Mouse (Mus musculus): Measurements from ENCODE around the gene Mipol1.
A peak's percentile ranks its signal among the peaks of the same experiment; 100 is the strongest.

Gene Mipol1

DNA sequence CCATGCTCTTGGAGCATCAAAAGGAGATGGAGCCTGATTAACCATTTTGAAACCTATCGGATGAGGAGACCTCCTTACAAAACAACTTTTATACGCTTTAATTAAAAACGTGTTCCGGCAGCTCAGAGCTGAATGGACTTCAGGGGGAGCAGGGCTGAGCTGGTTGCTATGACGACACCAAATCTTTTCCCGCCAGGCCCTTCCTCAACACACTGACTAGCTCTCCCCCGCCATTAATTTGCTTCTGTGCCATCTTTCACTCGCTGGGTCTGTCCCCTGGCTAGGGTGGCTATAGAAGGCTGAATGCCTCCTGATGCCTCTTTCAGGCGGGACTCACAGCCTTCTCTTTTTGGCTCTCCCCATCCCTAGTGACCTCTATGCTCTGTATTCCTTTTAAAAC lies 300.2 kb downstream of the Mipol1 start:
- DNase-seq = no peak

DNA sequence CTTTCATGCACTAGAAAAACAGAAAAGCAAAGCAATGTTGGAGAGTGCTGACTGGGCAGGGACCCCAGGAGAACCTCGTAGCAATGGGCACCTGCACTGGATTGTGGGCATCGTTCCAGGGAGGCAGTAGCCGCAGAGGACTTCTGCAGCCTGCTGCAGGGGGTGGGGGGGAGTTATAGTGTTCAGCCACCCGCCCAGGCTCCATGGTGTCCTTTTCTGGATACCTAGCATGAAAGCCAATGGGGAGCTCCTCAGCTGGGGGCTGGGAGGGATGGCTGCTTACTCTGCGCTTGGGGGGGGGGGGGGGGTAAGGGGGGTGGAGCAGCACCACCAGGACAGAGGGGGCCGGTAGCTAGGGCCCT lies 304.3 kb downstream of the Mipol1 start:
- peak; percentile 25 to 52 for DNase-seq

DNA sequence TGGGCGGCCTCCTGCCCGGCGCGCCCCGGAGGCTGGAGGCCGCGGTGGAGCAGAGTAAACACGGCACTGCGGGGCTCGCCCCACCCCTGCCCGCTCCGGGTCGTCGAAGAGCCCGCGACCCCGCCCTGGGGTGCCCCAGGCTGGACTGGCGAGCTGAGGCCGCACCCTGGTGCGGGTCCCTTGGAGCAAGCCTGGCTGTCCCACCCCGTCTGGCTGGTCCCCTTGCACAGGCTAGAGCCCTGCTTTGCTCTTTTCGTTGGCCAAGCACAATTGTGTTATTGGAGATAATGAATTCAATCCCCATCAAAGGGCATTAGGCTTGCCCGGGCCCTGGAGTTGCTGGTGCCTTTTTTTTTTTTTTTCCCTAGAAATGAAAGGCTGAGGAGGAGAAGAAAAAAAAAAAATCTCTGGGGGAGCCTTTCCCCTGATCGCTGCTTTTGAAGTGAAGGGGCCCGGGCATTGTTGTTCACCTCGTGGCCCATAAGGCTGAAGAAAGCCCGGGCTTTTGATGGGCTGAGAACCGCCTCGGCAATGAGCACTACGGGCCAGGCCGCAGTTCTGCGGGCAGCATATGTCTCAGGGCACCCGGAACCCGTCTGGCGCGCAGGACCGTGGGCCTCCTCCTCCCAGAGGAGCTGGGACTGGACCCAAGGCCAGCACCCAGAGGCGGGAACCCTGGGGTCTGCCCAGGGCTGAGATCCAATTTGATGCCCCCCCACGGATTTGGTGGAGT lies 304.8 kb downstream of the Mipol1 start:
- DNase-seq = peak; percentile 36 to 68

DNA sequence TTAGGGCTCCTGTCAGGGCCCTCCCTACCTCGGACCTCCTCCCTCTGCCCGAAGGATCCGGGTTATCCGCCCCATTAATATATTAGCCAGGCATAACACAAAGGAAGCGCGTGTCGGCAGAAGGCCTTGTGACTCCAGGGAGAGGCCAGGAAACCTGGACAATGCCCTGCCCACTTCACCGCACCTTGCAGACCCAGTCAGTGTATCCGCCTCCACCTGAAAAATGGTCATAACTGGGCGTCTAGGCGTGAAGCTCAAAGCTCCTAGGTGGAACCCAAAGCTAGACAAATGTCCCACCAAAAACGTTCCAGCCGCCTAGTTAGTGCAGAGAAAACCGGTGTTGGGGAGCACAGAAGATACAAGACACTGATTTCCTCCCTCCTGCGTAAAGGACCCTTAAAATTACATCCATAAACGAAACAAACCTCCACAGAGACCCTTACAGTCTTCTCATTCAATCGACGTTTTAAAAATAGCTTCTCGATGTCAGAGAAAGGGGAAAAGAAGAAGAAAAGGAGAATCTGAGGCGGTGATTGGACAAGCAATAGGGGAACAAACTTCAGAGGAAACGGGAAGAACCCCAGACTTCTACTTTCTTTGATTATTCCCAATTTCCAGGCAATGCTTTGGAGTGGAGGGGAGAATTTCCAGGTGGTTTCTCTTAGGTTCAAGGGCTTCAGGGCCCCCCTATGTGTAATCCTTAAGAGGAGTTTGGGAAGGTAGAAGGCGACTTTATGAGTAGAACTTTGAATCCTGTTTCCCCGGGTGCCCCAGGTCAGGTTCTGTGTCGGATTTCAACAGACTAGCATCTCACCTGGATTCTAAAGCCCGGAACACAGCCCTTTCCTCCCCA lies 306.1 kb downstream of the Mipol1 start:
- DNase-seq = peak; percentile 54 to 65

DNA sequence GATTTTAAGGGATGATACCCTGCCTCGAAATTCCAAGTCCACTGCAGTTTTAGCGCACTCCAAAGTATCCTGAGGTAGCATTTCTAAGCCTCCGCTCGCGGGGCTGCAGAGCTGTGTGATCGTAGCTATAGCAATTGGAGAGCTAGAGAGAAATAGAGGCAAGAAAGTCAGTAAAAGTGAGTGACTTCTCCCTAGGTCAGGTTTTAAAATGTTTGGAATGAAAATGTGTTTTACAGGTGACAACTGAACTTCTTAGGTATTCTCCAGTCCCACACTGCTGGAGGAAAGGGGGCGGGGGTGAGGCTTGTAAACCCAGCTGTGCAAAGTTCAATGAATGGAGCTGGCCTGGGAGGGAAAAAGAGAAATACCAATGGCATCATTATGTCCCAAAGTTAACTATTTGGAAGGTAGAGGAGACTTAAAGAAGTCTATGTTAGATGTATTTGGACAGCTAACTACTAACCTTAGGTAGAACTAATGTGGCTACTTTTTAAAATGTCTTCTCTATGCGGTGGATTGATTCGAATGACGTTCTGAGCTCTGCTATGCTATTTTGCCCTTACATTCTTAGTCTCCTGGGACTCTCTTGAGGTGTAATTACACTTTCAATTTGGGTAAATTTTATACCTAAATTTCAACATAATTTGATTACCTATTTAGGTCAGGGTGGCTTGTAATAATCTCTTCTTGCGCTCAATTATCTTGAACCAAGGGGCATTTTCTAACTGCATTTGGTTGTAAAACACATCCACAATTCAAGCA lies 306.9 kb downstream of the Mipol1 start:
- no peak for DNase-seq

DNA sequence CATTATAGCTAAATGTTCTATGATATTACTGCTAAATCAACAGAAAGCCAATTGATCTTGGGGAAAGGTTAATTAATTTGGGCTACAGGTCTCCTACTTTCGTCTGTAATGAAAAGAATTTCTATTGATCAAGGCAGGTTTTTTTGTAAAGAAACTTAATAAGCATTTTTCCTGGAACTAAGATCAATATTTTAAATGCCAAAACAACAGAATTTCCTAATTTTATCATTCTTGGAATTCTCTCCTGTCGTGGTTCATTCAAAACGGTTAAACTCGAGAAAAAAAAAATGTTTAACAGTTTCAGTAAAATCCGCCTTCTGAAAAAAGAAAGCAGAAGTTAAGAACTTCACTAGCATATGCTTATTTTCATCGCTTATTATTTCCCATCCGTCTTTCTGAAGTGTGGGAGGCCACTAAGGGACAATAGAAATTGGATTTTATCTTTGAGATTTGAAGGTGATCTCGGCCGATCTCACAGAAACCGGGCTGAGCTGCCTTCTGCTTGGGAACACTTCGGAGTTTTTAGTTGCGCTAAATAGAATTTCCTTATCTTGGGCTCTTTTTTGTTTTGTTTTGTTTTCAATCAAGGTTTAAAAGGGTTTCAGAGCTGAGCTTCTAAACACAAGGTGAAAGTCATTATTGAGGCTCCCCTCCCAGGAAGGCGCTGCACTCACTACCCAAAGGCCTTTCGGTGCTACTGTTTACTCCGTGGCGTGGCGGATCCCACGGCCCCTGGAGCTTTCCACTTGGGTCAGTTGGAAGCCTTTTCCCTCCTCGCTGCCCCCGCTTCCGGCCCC lies 307.8 kb downstream of the Mipol1 start:
- peak; percentile 42 to 44 for DNase-seq

DNA sequence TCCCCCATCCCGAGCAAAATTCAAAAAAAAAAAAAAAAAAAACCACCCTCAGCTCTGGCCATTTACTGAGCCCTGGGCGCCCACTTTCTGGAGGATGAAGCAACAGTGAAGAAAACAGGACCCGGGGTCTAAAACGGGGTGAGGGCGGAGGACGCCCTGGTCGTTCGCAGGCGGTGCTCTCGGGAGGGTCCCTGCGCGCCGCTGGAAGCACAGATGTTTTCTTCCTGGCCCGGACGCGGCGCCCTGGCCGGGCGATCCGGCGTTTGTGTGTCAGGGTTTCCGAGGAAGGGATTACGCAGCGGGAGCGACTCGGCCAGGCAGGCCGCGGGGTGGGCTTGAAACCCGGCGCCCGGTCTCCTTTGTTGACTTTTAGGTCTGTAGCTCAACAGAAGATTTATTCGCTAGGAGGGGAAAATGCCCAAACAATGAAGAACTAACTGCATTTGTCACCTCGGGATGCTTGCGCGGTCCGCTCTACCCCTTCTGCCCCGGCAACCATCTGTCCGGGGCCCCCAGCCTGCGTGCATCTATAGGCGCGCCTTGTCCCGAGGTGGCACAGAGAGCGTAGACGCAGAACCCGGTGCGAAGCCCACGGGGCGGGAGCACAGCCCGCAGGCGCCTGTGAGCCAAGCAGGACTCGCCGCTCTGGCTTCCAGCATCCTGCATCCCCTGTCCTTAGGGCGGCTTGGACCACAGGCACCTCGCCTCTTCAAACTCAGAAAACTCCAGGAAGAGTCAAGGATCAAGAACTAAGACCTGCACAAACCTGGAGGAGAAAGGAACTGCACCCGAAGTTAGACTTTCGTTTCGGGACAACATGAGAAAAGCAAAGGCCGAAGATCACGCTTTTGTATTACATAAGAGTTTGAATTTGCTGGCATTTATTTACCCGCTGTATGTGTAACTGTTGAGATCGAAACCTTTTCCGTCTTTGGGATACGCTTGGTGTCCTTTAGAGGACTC lies 308.6 kb downstream of the Mipol1 start:
- DNase-seq = peak; percentile 57 to 60

DNA sequence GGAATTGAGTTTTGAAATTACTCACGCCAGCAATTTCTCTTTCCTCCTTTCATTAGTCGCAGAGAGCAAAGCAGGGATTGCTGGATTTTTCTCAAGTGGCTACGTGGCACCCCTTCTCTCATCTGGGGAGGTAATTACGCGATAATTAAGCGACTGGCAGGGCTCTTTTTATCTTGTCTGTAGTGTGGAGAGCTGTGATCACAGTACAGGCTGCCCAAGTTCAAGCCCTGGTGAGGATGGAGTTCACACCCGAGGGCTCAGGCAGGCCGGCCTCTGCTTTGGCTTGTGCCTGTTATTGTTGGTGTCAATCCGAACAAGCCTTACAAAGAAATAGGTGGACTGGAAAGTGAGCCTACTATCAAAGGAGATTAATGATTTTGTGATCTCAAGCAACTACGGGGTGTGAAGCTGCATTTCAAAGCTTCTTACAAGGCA lies 309.3 kb downstream of the Mipol1 start:
- peak in 1 of 2 experiments; percentile 50 for DNase-seq

DNA sequence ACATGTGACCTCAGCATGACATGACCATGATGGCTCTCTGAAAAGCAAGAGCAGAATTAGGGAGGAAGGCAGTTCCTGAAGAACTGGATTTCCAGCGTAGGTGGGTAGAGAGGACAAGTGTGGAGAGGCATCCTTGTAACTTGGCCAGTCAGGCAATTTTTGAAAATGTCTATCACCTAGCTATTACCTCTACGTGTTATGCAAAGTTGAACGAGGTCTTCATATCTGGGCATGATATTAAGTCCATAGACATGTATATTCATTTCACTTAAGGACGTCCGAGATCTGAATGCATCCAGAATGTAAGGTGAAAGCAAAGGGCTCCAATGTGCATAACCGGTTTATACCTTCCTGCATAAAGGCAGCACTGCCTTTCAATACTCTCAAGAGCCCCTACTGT lies 310.9 kb downstream of the Mipol1 start:
- DNase-seq = peak in 1 of 2 experiments; percentile 33

DNA sequence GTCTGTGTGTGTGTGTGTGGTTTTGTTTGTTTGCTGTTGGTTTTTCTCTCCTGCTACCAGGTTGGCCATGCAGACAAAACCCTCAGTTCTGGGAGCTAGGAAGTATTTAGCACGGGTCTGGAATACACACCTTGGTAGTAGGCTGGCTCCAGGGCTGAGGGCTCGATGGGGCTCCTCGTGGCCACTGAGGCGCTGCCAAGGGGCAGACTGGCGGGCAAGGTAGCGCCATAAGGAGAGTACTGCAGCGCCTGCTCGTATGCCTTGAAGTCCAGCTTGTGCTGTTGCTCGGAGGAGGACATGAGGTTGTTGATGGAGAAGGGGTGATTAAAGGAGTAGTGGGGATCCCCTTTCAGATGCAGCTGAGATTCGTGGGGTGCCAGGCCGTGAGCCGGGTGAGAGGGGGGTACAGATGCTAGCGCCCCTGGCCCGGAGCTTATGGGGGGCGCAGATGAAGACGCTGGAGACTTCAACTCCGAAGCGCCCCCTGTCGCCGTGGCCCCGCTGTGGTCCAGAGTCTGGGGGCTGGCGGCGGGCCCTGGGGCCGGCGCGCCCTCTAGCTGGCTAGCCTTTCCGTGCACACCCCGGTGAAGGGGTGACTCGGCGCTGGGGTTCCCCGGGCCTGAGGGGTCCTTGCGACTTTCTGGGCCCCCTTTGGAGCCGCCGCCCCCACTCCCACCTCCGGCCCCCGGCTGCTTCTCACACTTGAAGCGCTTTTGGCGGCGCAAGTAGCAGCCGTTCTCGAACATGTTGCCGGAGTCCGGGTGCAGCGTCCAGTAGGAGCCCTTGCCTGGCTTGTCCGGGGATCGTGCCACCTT lies 311.9 kb downstream of the Mipol1 start:
- peak; percentile 65 to 68 for DNase-seq

DNA sequence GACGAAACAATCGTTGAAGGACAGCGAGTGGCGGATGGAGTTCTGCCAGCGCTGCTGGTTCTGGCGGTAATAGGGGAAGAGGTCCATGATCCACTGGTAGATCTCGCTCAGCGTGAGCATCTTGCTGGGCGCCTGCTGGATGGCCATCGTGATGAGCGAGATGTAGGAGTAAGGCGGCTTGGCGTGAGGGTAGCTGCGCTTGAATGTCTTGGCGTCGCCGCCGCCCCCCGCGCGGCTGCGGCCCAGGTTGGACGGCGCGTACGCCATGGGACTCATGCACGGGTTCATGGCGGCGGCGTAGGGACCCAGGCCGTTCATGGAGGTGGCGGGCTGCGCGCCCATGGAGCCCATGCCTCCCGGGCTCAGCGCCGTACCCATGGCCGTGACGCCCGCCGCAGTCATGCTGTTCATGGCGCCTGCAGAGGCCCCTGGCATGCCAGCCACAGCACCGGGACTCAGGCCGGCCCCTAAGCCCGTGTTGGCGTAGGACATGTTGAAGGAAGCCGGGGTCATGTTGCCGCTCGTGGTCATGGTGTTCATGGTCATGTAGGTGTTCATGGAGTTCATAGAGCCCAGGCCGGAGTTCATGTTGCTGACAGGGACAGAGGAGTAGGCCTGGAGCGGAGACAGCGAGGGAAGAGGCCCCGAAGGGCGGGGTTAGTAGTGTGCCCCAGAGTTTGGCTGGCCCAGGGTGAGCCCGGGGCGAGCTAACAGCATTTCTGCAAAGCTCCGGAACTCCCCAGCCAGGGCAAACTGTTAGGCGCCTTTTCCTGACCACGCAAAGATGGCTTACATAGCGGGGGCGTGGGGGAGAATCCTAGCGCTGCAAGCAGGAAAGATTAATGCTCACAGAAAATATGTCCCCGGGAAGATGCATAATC lies 312.8 kb downstream of the Mipol1 start:
- peak; percentile 35 to 44 for DNase-seq

DNA sequence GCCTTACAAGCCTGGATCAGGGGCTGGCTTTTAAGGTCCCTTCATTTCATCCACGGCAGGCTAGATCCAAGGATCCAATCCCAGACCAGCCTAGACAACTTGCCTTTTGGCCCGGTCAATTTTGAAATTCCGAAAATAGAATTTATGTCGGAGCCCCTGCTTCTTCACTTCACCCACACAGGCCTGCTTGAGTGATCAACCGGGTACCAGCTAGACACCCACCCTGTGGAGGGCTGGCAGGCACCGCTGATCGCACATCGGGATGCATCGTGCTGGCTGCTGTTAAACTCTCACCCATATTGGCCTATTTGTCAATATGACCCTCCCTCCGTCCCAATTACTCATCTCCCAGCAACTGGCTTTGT lies 313.4 kb downstream of the Mipol1 start:
- DNase-seq = peak in 1 of 2 experiments; percentile 20

DNA sequence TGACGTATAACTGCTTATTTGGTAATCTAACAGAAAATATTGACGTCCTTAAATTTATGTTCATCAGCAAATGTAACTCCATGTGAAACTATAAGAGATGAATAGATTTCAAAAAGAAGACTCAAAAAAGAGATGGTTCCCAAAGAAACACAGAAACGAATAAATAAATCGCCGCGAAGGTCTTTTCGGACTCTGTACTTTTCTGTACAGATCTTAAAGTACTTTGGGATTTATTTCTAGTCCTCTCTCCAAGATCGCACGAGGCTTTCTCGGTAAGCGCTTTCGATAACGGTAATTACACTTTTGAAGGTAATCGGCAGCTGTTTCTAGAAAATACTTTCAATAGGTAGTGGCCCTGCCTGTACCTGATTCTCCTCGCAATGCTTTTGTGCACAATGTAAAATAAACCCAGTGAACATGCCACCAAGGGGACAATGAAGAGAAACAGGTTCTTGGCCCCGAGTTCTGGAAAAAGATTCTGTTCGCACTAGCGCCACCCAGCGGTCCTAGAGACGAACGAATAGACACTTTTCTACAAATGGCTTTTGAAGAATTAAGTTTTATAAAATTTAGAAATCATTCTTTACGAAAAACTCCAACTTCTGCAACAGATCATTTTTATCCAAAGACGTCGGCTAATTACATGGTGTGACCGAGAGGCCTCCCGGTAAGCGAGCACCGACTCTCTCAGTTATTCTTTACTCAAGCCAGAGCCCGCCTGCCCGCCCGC lies 314.6 kb downstream of the Mipol1 start:
- DNase-seq = peak; percentile 66 to 75

DNA sequence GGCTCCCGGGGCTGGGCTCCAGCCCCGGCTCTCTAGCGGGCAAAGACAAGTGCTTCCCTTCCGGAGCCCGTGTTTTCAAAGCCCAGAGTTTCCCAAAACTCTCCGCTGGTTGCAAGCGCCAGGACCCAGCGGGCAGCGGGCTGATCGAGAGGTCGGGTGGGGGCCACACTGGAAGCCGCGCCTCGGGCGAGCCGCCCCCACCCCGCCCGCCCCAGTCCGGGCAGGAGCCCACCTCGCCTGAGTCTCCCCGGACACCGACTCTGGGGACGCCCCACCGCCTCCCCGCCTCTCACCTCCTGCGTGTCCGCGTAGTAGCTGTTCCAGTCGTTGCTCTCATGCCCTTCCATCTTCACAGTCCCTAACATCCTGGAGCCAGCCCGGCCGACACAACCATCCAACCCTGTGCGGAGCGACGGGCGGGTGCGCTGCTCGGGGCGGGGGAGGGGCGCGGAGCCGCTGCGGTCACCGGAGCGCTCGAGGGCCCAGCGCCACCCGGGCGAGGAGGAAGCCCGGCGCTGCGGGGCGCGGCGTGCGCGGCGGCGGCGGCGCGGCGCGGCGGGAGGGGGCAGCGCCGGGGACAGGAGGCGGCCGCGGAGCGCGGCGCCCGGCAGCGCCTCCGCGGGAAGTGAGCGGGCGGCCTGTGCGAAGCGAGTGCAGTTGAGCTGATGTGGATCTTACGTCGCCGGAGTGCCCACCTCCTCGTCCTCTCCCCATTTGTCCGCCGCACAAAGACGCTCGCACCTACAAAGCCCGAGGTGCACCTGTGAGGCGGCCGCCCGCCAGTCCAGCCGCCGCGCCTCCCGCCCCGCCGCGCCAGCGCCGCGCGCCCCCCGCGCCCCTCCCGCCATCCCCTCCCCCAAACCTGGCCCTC lies 315.4 kb downstream of the Mipol1 start:
- DNase-seq = peak; percentile 56 to 81

All from lung, postnatal 4 days (tissue).